In genomic region chr2:163693716-163694314, GRCm38 (mm10) we compare ENCODE assay signal across 8 mouse cellular contexts. TPM values are rescaled to one million over a fixed set of nuclear protein-coding genes. Genes with fewer than 3 reads are reported as not detected.
DNase-seq lines count a peak whose midpoint lies in the region; ATAC-seq and TF ChIP-seq lines count a peak whose summit lies in the region.

No protein-coding gene starts in this region.

- no peak for TF ChIP-seq RAD21 in CH12.LX (IDR thresholded peaks at IDR 0.05; ENCODE audit: low read depth, low read length)

- H3K27ac ChIP-seq in CH12.LX (ENCODE audit: insufficient read depth, low read depth): peak overlapping the region; percentile 0; the same call in 1 of the 2 replicates
- peak overlapping the region; percentile 89 for H3K27ac ChIP-seq in heart, embryonic 16.5 days (ENCODE audit: low read length)
- peak overlapping the region; percentile 81 for H3K27ac ChIP-seq in limb, embryonic 15.5 days
- no peak overlapping the region for H3K27ac ChIP-seq in thymus, adult 2 months (ENCODE audit: control insufficient read depth, insufficient read depth, low read length)

- no peak overlapping the region for H3K4me2 ChIP-seq in CH12.LX (ENCODE audit: insufficient read depth, low read depth, poor library complexity, severe bottlenecking)
- H3K4me2 ChIP-seq in heart, embryonic 16.5 days (ENCODE audit: low read depth, low read length): peak overlapping the region; percentile 55
- H3K4me2 ChIP-seq in limb, embryonic 15.5 days: no peak overlapping the region

- no peak overlapping the region for H3K4me3 ChIP-seq in CH12.LX (replicated peaks in 1 of 3; ENCODE audit: low read depth in 2 of 3, low read length in 2 of 3, poor library complexity in 1 of 3)
- peak overlapping the region; percentile 28 for H3K4me3 ChIP-seq in heart, embryonic 16.5 days (ENCODE audit: low read length)
- peak overlapping the region; percentile 9; the same call in 1 of the 2 replicates for H3K4me3 ChIP-seq in limb, embryonic 15.5 days
- H3K4me3 ChIP-seq in thymus, adult 2 months (ENCODE audit: control insufficient read depth, insufficient read depth, low read length): no peak overlapping the region

- no peak for TF ChIP-seq CTCF in CH12.LX (conservative IDR thresholded peaks at IDR 0.05 in 1 of 2, IDR thresholded peaks at IDR 0.05 in 1 of 2; ENCODE audit: low read depth in 2 of 2, low read length in 2 of 2)
- TF ChIP-seq CTCF in thymus, adult 2 months (IDR thresholded peaks at IDR 0.05; ENCODE audit: borderline replicate concordance, control insufficient read depth, extremely low read depth, insufficient read depth, low read length, poor library complexity): no peak

- in situ Hi-C loops in CH12.LX (cut with MboI; ENCODE audit: low pct_ligation_motif_present, low pct_unique_long_range_greater_than_20kb, low sequenced_read_pairs): no loop called here

- H3K36me3 ChIP-seq in CH12.LX (replicated peaks in 1 of 2; ENCODE audit: control insufficient read depth in 1 of 2, insufficient read depth in 1 of 2, low read length in 1 of 2): peaks cover 11 to 67% of the 10 kb centered on the region in 2 experiments
- no peaks in the 10 kb centered on the region for H3K36me3 ChIP-seq in heart, embryonic 16.5 days (ENCODE audit: control insufficient read depth, insufficient read depth)
- H3K36me3 ChIP-seq in limb, embryonic 15.5 days: no peaks in the 10 kb centered on the region
- H3K36me3 ChIP-seq in thymus, adult 2 months (ENCODE audit: control insufficient read depth, insufficient read depth, low read length): no peaks in the 10 kb centered on the region

- TF ChIP-seq POLR2A in CH12.LX (IDR thresholded peaks at IDR 0.05; ENCODE audit: low read depth, low read length): no peak
- no peak for TF ChIP-seq POLR2A in thymus, adult 2 months (IDR thresholded peaks at IDR 0.05; ENCODE audit: control insufficient read depth, extremely low read depth, insufficient read depth, low read length, poor library complexity)

- H3K79me2 ChIP-seq in CH12.LX (replicated peaks; ENCODE audit: control insufficient read depth, extremely low read depth, insufficient read depth, poor library complexity, severe bottlenecking): peaks cover 96% of the 10 kb centered on the region

- H3K27me3 ChIP-seq in CH12.LX (replicated peaks): no peaks in the 10 kb centered on the region
- no peaks in the 10 kb centered on the region for H3K27me3 ChIP-seq in heart, embryonic 16.5 days (ENCODE audit: control insufficient read depth, insufficient read depth, low read length)
- no peaks in the 10 kb centered on the region for H3K27me3 ChIP-seq in limb, embryonic 15.5 days
- no peaks in the 10 kb centered on the region for H3K27me3 ChIP-seq in thymus, adult 2 months (ENCODE audit: control insufficient read depth, insufficient read depth, low read length)

- H3K9ac ChIP-seq in CH12.LX (ENCODE audit: insufficient read depth, low read depth): no peak overlapping the region
- H3K9ac ChIP-seq in heart, embryonic 16.5 days (ENCODE audit: low read length): peak overlapping the region; percentile 67
- no peak overlapping the region for H3K9ac ChIP-seq in limb, embryonic 15.5 days

- no peaks in the 10 kb centered on the region for H3K9me3 ChIP-seq in CH12.LX (replicated peaks; ENCODE audit: low read length)
- H3K9me3 ChIP-seq in heart, embryonic 16.5 days (replicated peaks; ENCODE audit: control insufficient read depth, low read length): no peaks in the 10 kb centered on the region
- no peaks in the 10 kb centered on the region for H3K9me3 ChIP-seq in limb, embryonic 15.5 days

- DNase-seq in cerebellum, postnatal 4 days (ENCODE audit: low spot score in 2 of 2): no peak
- no peak for DNase-seq in CH12.LX (ENCODE audit: extremely low read depth)
- DNase-seq in thymus, postnatal 10 days (ENCODE audit: low spot score in 2 of 2): no peak
- DNase-seq in thymus, adult 2 months: no peak
- no peak for DNase-seq in ovary, postnatal 10 days (ENCODE audit: low spot score)

- dilution Hi-C loops in CH12.LX (cut with MboI; ENCODE audit: extremely low pct_ligation_motif_present, extremely low pct_unique_long_range_greater_than_20kb, low sequenced_read_pairs): no loop called here

- 30% methylated on average over 9 of the region's 9 CpGs for WGBS in heart, embryonic 16.5 days
- WGBS in limb, embryonic 15.5 days: 55% methylated on average over 9 of the region's 9 CpGs
- WGBS in thymus, adult 2 months: 91% methylated on average over 9 of the region's 9 CpGs

- ATAC-seq in cerebellum, adult (ENCODE audit: insufficient number of reproducible peaks, low FRiP score, low TSS enrichment): peak; percentile 65
- ATAC-seq in heart, embryonic 16.5 days (replicated peaks; ENCODE audit: extremely low read depth, insufficient read depth, low FRiP score): peak; percentile 24
- peak; percentile 44; the same call in 1 of the 2 replicates for ATAC-seq in limb, embryonic 15.5 days (ENCODE audit: insufficient number of reproducible peaks, low FRiP score, low TSS enrichment, low read depth)

- no peak for TF ChIP-seq EP300 in CH12.LX (IDR thresholded peaks at IDR 0.05; ENCODE audit: low read length)

- peaks cover 36 to 91% of the 10 kb centered on the region in 2 experiments for H3K4me1 ChIP-seq in CH12.LX (ENCODE audit: control insufficient read depth in 1 of 2, insufficient read depth in 2 of 2)
- H3K4me1 ChIP-seq in heart, embryonic 16.5 days (ENCODE audit: control insufficient read depth, insufficient read depth, low read length): peaks cover 89% of the 10 kb centered on the region
- H3K4me1 ChIP-seq in limb, embryonic 15.5 days: peaks cover 40% of the 10 kb centered on the region
- H3K4me1 ChIP-seq in thymus, adult 2 months (replicated peaks; ENCODE audit: control insufficient read depth, insufficient read depth, low read length): peaks cover 16% of the 10 kb centered on the region

TF ChIP-seq in CH12.LX, 34 proteins besides CTCF, POLR2A, EP300 and RAD21:
- TF ChIP-seq UBTF (IDR thresholded peaks at IDR 0.05; ENCODE audit: low read depth, low read length) (no peak), RCOR1 (conservative IDR thresholded peaks at IDR 0.05; ENCODE audit: low read depth, low read length) (no peak), ZKSCAN1 (IDR thresholded peaks at IDR 0.05; ENCODE audit: borderline replicate concordance, low read depth, low read length) (no peak), ZMIZ1 (IDR thresholded peaks at IDR 0.05; ENCODE audit: low read depth, low read length) (no peak), MAFK (IDR thresholded peaks at IDR 0.05; ENCODE audit: insufficient replicate concordance, low read length) (no peak)
TF ChIP-seq in CH12.LX: peak in this region for 0.

RNA-seq across cellular contexts. Expression of gene Pkig, which starts 35.6 kb away (rescaled TPM):
- total RNA-seq in CH12.LX (2012; rRNA removed) (225 and 253 TPM in 2 replicates), CH12.LX (2014; rRNA removed) (227 and 228 TPM in 2 replicates)
- polyA plus RNA-seq in CH12.LX (2012; ENCODE audit: insufficient read length, low read depth): 364 and 473 TPM in 2 replicates
- polyA plus RNA-seq in heart, embryonic 16.5 days (2015; fragmentation: Nextera tagmentation; extraction: Ambion mirVana): 374 and 420 TPM in 2 replicates
- polyA plus RNA-seq in limb, embryonic 15.5 days (2015; fragmentation: Nextera tagmentation; extraction: Ambion mirVana): 119 and 151 TPM in 2 replicates
- 56.7 and 64.7 TPM in 2 replicates for polyA plus RNA-seq in thymus, adult 2 months (2012; rRNA removed)

RNA-seq across cellular contexts. Expression of gene Serinc3, which starts 48.9 kb away (rescaled TPM):
- 345 and 358 TPM in 2 replicates for total RNA-seq in CH12.LX (2012; rRNA removed)
- total RNA-seq in CH12.LX (2014; rRNA removed): 411 and 467 TPM in 2 replicates
- polyA plus RNA-seq in CH12.LX (2012; ENCODE audit: insufficient read length, low read depth): 493 and 611 TPM in 2 replicates
- polyA plus RNA-seq in heart, embryonic 16.5 days (2015; fragmentation: Nextera tagmentation; extraction: Ambion mirVana): 56.1 and 71.3 TPM in 2 replicates
- polyA plus RNA-seq in limb, embryonic 15.5 days (2015; fragmentation: Nextera tagmentation; extraction: Ambion mirVana): 40.3 and 41.3 TPM in 2 replicates
- 279 and 281 TPM in 2 replicates for polyA plus RNA-seq in thymus, adult 2 months (2012; rRNA removed)

RNA-seq across cellular contexts. Expression of gene Ada, which starts 56.2 kb away (rescaled TPM):
- 18.0 and 23.4 TPM in 2 replicates for total RNA-seq in CH12.LX (2012; rRNA removed)
- 21.8 and 24.0 TPM in 2 replicates for total RNA-seq in CH12.LX (2014; rRNA removed)
- polyA plus RNA-seq in CH12.LX (2012; ENCODE audit: insufficient read length, low read depth): 19.9 and 21.1 TPM in 2 replicates
- 5.9 and 10.9 TPM in 2 replicates for polyA plus RNA-seq in heart, embryonic 16.5 days (2015; fragmentation: Nextera tagmentation; extraction: Ambion mirVana)
- polyA plus RNA-seq in limb, embryonic 15.5 days (2015; fragmentation: Nextera tagmentation; extraction: Ambion mirVana): 9.0 and 9.9 TPM in 2 replicates
- polyA plus RNA-seq in thymus, adult 2 months (2012; rRNA removed): 46.8 and 51.1 TPM in 2 replicates

Comparison
In these comparisons a context has a peak if more than half of its experiments do, and no peak if none do; other contexts are left out.
1. H3K4me3 ChIP-seq: peak in heart, embryonic 16.5 days (single experiment) and limb, embryonic 15.5 days (single experiment); none in CH12.LX (0 of 3) and thymus, adult 2 months (single experiment).
2. Peak in every context shown above with its lines, with median percentiles within 50 percentile points of each other: ATAC-seq.